Mouse (Mus musculus) hindbrain, embryonic 10.5 days (tissue): ENCODE results near the gene Fosl2. TPM values are rescaled to one million over a fixed set of nuclear protein-coding genes. Genes with fewer than 3 reads are reported as not detected.
A peak's percentile ranks its signal among the peaks of the same experiment; 100 is the strongest.

Experiments
- DNase-seq: peaks from one replicate; pipeline ENCODE4 v3.0.0-alpha.2; 2017; ENCODE audit warnings: low spot score
- H3K27ac ChIP-seq: fragments of 300-500 bp; sonication (generic); 2 replicates; pipeline ENCODE4 v1.5.1; 2016; ENCODE audit warnings: mild to moderate bottlenecking, moderate library complexity
- H3K27me3 ChIP-seq: fragments of 300-500 bp; sonication (generic); 2 replicates; pipeline ENCODE4 v1.6.1; 2016; ENCODE audit warnings: mild to moderate bottlenecking; ENCODE audit not compliant: poor library complexity, insufficient read depth, severe bottlenecking
- H3K36me3 ChIP-seq: fragments of 300-500 bp; sonication (generic); 2 replicates; pipeline ENCODE4 v1.6.1; 2016; ENCODE audit warnings: mild to moderate bottlenecking, moderate library complexity
- H3K4me1 ChIP-seq: fragments of 300-500 bp; sonication (generic); replicated peaks from 2 replicates; pipeline ENCODE4 v1.6.1; 2016; ENCODE audit warnings: mild to moderate bottlenecking
- H3K4me3 ChIP-seq: fragments of 300-500 bp; sonication (generic); 2 replicates; pipeline ENCODE4 v1.5.1; 2016; ENCODE audit warnings: mild to moderate bottlenecking, moderate library complexity
- H3K9me3 ChIP-seq: fragments of 300-500 bp; sonication (generic); 2 replicates; pipeline ENCODE4 v1.6.1; 2016; ENCODE audit warnings: mild to moderate bottlenecking, moderate library complexity
- WGBS: fragments of 180-500 bp; shearing (Covaris S2); methylation state at CpG from one replicate; pipeline ENCODE4 v1.1.7; 2016; 5-methylcytosine and 5-hydroxymethylcytosine counted together
- polyA plus RNA-seq: library from polyadenylated mRNA; unstranded; fragments of >200 nt; fragmentation: Nextera tagmentation; extraction: Ambion mirVana; gene quantifications from 2 replicates; pipeline ENCODE4 v1.2.1, GENCODE M21; 2016

Fosl2 gene
- polyA plus RNA-seq, 1 experiment from 2014 or later = 0.55 TPM

- H3K9me3 ChIP-seq = no peaks in the 10 kb centered on the region
- no peak overlapping the region for H3K27ac ChIP-seq
- no peaks in the 10 kb centered on the region for H3K36me3 ChIP-seq
- no peak for DNase-seq
- 74% methylated on average over 10 of the region's 10 CpGs for WGBS
- H3K4me1 ChIP-seq = peaks cover 51% of the 10 kb centered on the region
- H3K4me3 ChIP-seq = no peak overlapping the region
- H3K27me3 ChIP-seq = peaks cover 56% of the 10 kb centered on the region
Observed at GRCm38 (mm10) chr5:32138446-32139195, 3.0 kb downstream of the Fosl2 start.

GRCm38 (mm10) chr5:32139516-32140037, 4.0 kb downstream of the Fosl2 start:
- H3K27me3 ChIP-seq = peaks cover 46% of the 10 kb centered on the region
- no peaks in the 10 kb centered on the region for H3K36me3 ChIP-seq
- WGBS = 52% methylated on average over 9 of the region's 9 CpGs
- H3K27ac ChIP-seq = no peak overlapping the region
- no peaks in the 10 kb centered on the region for H3K9me3 ChIP-seq
- no peak overlapping the region for H3K4me3 ChIP-seq
- peaks cover 43% of the 10 kb centered on the region for H3K4me1 ChIP-seq
- DNase-seq = no peak

- Histone ChIP-seq H3K4me1 (peaks cover 24% of the 10 kb centered on the region), H3K9me3 (no peaks in the 10 kb centered on the region), H3K36me3 (no peaks in the 10 kb centered on the region), H3K4me3 (no peak overlapping the region), H3K27me3 (peaks cover 25% of the 10 kb centered on the region), H3K27ac (no peak overlapping the region)
- 80% methylated on average over 2 of the region's 2 CpGs for WGBS
- DNase-seq = no peak
Observed at GRCm38 (mm10) chr5:32141899-32142298, 6.3 kb downstream of the Fosl2 start.

- Histone ChIP-seq H3K4me3 (no peak overlapping the region), H3K9me3 (no peaks in the 10 kb centered on the region), H3K27me3 (peaks cover 9% of the 10 kb centered on the region), H3K36me3 (no peaks in the 10 kb centered on the region), H3K27ac (no peak overlapping the region), H3K4me1 (peaks cover 19% of the 10 kb centered on the region)
- DNase-seq = no peak
- 74% methylated on average over 13 of the region's 13 CpGs for WGBS
Observed at GRCm38 (mm10) chr5:32143433-32143970, 7.9 kb downstream of the Fosl2 start.

GRCm38 (mm10) chr5:32146281-32146680, 10.7 kb downstream of the Fosl2 start:
- no peak overlapping the region for H3K4me3 ChIP-seq
- peaks cover 30% of the 10 kb centered on the region for H3K4me1 ChIP-seq
- DNase-seq = no peak
- no peak overlapping the region for H3K27ac ChIP-seq
- WGBS = 91% methylated on average over 6 of the region's 6 CpGs
- no peaks in the 10 kb centered on the region for H3K36me3 ChIP-seq
- H3K9me3 ChIP-seq = no peaks in the 10 kb centered on the region
- H3K27me3 ChIP-seq = peaks cover 18% of the 10 kb centered on the region

GRCm38 (mm10) chr5:32148593-32148992, 13.0 kb downstream of the Fosl2 start:
- H3K4me1 ChIP-seq = peaks cover 37% of the 10 kb centered on the region
- no peaks in the 10 kb centered on the region for H3K9me3 ChIP-seq
- no peaks in the 10 kb centered on the region for H3K36me3 ChIP-seq
- peaks cover 33% of the 10 kb centered on the region for H3K27me3 ChIP-seq
- 84% methylated on average over 4 of the region's 4 CpGs for WGBS
- no peak for DNase-seq
- H3K27ac ChIP-seq = no peak overlapping the region
- no peak overlapping the region for H3K4me3 ChIP-seq

GRCm38 (mm10) chr5:32151244-32151643, 15.6 kb downstream of the Fosl2 start:
- no peak overlapping the region for H3K4me3 ChIP-seq
- 31% methylated on average over 4 of the region's 4 CpGs for WGBS
- no peak for DNase-seq
- peaks cover 47% of the 10 kb centered on the region for H3K27me3 ChIP-seq
- peaks cover 50% of the 10 kb centered on the region for H3K4me1 ChIP-seq
- no peaks in the 10 kb centered on the region for H3K36me3 ChIP-seq
- peak overlapping the region; percentile 8; the same call in 1 of the 2 replicates for H3K27ac ChIP-seq
- H3K9me3 ChIP-seq = no peaks in the 10 kb centered on the region

- peaks cover 47% of the 10 kb centered on the region for H3K27me3 ChIP-seq
- 58% methylated on average over 28 of the region's 28 CpGs for WGBS
- DNase-seq = no peak
- peak overlapping the region; percentile 81 for H3K27ac ChIP-seq
- peaks cover 50% of the 10 kb centered on the region for H3K4me1 ChIP-seq
- H3K4me3 ChIP-seq = peak overlapping the region; percentile 40
- H3K9me3 ChIP-seq = no peaks in the 10 kb centered on the region
- no peaks in the 10 kb centered on the region for H3K36me3 ChIP-seq
Observed at GRCm38 (mm10) chr5:32152725-32153417, 17.3 kb downstream of the Fosl2 start.

- Histone ChIP-seq H3K9me3 (no peaks in the 10 kb centered on the region), H3K4me3 (peak overlapping the region; percentile 40), H3K27me3 (peaks cover 47% of the 10 kb centered on the region), H3K4me1 (peaks cover 50% of the 10 kb centered on the region), H3K27ac (peak overlapping the region; percentile 81), H3K36me3 (no peaks in the 10 kb centered on the region)
- DNase-seq = peak; percentile 60
- 9% methylated on average over 8 of the region's 8 CpGs for WGBS
Observed at GRCm38 (mm10) chr5:32153418-32153740, 17.8 kb downstream of the Fosl2 start.

- WGBS = 62% methylated on average over 17 of the region's 17 CpGs
- Histone ChIP-seq H3K4me1 (peaks cover 50% of the 10 kb centered on the region), H3K27me3 (peaks cover 47% of the 10 kb centered on the region), H3K36me3 (no peaks in the 10 kb centered on the region), H3K4me3 (peak overlapping the region; percentile 40), H3K27ac (peak overlapping the region; percentile 81), H3K9me3 (no peaks in the 10 kb centered on the region)
- DNase-seq = no peak
Observed at GRCm38 (mm10) chr5:32153791-32154490, 18.3 kb downstream of the Fosl2 start.

GRCm38 (mm10) chr5:32154931-32155688, 19.5 kb downstream of the Fosl2 start:
- no peaks in the 10 kb centered on the region for H3K36me3 ChIP-seq
- 80% methylated on average over 9 of the region's 9 CpGs for WGBS
- DNase-seq = no peak
- peaks cover 47% of the 10 kb centered on the region for H3K4me1 ChIP-seq
- H3K4me3 ChIP-seq = no peak overlapping the region
- H3K27ac ChIP-seq = peak overlapping the region; percentile 81; the same call in 1 of the 2 replicates
- peaks cover 41% of the 10 kb centered on the region for H3K27me3 ChIP-seq
- no peaks in the 10 kb centered on the region for H3K9me3 ChIP-seq

GRCm38 (mm10) chr5:32155927-32156326, 20.3 kb downstream of the Fosl2 start:
- WGBS = 80% methylated on average over 3 of the region's 3 CpGs
- H3K4me3 ChIP-seq = no peak overlapping the region
- H3K36me3 ChIP-seq = no peaks in the 10 kb centered on the region
- H3K27ac ChIP-seq = no peak overlapping the region
- H3K4me1 ChIP-seq = peaks cover 41% of the 10 kb centered on the region
- no peak for DNase-seq
- peaks cover 33% of the 10 kb centered on the region for H3K27me3 ChIP-seq
- no peaks in the 10 kb centered on the region for H3K9me3 ChIP-seq
